Mouse (Mus musculus) ES-Bruce4 (cell line): ENCODE data around the gene Slc7a11.

ENCODE experiments used
- CTCF ChIP-seq: IDR thresholded peaks from one replicate; pipeline ENCODE4 v1.8.1; 2011; ENCODE audit warnings: low read depth, low read length
- POLR2A ChIP-seq: IDR thresholded peaks from one replicate; pipeline ENCODE4 v1.8.1; 2011; ENCODE audit warnings: low read length; ENCODE audit not compliant: insufficient read depth

DNA sequence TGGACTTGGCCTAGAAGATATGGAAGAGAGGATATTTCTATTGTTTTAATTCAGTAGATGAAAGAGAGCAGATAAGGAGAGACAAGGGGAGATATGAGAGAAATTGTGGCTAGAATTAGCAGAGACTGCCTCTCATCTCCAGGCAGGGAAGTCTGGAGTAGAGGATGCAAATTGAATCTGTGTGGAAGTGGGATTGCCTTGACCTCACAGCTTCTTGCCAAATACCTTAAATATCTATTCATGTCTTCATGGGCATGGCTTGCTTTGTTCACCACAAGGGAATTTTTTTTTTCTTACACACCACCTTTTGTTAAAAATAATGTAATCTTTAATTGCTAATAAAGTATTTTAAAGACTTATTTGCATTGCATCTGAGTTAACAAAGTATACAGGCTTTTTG lies 441.3 kb downstream of the Slc7a11 start:
- TF ChIP-seq CTCF (no peak), POLR2A (no peak)
